Mouse (Mus musculus): Measurements from ENCODE around the gene Phldb2. TPM values are rescaled to one million over a fixed set of nuclear protein-coding genes. Genes with fewer than 3 reads are reported as not detected.

Gene Phldb2
- total RNA-seq, 2 experiments from 2014 or later = 7.4 to 10.0 TPM

GRCm38 (mm10) chr16:45952035-45952434 is 1.4 kb downstream of the Phldb2 start:
- DNase-seq (ENCODE audit: low spot score in 2 of 2) = no peak

GRCm38 (mm10) chr16:45946335-45946734 is 7.1 kb downstream of the Phldb2 start:
- DNase-seq (ENCODE audit: low spot score in 2 of 2) = no peak

- DNase-seq (ENCODE audit: low spot score in 2 of 2) = no peak
These were observed 7.7 kb downstream of the Phldb2 start for GRCm38 (mm10) chr16:45945649-45946048.

- DNase-seq (ENCODE audit: low spot score in 2 of 2) = no peak
These were observed 8.2 kb downstream of the Phldb2 start for GRCm38 (mm10) chr16:45945174-45945631.

- DNase-seq (ENCODE audit: low spot score in 2 of 2) = no peak
These were observed 11.1 kb downstream of the Phldb2 start for GRCm38 (mm10) chr16:45942169-45942891.

GRCm38 (mm10) chr16:45940701-45941100 is 12.7 kb downstream of the Phldb2 start:
- no peak for DNase-seq (ENCODE audit: low spot score in 2 of 2)

GRCm38 (mm10) chr16:45939436-45939835 is 14.0 kb downstream of the Phldb2 start:
- no peak for DNase-seq (ENCODE audit: low spot score in 2 of 2)

- DNase-seq (ENCODE audit: low spot score in 2 of 2) = no peak
These were observed 16.0 kb downstream of the Phldb2 start for GRCm38 (mm10) chr16:45937381-45937780.

- DNase-seq (ENCODE audit: low spot score in 2 of 2) = no peak
These were observed 16.9 kb downstream of the Phldb2 start for GRCm38 (mm10) chr16:45936521-45936920.

- no peak for DNase-seq (ENCODE audit: low spot score in 2 of 2)
These were observed 17.4 kb downstream of the Phldb2 start for GRCm38 (mm10) chr16:45935956-45936483.

GRCm38 (mm10) chr16:45934721-45935407 is 18.5 kb downstream of the Phldb2 start:
- no peak for DNase-seq (ENCODE audit: low spot score in 2 of 2)

GRCm38 (mm10) chr16:45930308-45930707 is 23.1 kb downstream of the Phldb2 start:
- no peak for DNase-seq (ENCODE audit: low spot score in 2 of 2)

- no peak for DNase-seq (ENCODE audit: low spot score in 2 of 2)
These were observed 25.3 kb downstream of the Phldb2 start for GRCm38 (mm10) chr16:45928090-45928489.

GRCm38 (mm10) chr16:45927601-45928000 is 25.8 kb downstream of the Phldb2 start:
- no peak for DNase-seq (ENCODE audit: low spot score in 2 of 2)

- no peak for DNase-seq (ENCODE audit: low spot score in 2 of 2)
These were observed 26.5 kb downstream of the Phldb2 start for GRCm38 (mm10) chr16:45926875-45927274.

- no peak for DNase-seq (ENCODE audit: low spot score in 2 of 2)
These were observed 29.5 kb downstream of the Phldb2 start for GRCm38 (mm10) chr16:45923731-45924424.

GRCm38 (mm10) chr16:45922546-45923229 is 30.7 kb downstream of the Phldb2 start:
- DNase-seq (ENCODE audit: low spot score in 2 of 2) = no peak

GRCm38 (mm10) chr16:45919572-45919971 is 33.8 kb downstream of the Phldb2 start:
- peak; percentile 10 to 36 for DNase-seq (ENCODE audit: low spot score in 2 of 2)

- no peak for DNase-seq (ENCODE audit: low spot score in 2 of 2)
These were observed 49.8 kb downstream of the Phldb2 start for GRCm38 (mm10) chr16:45903595-45903994.

GRCm38 (mm10) chr16:45898459-45898858 is 54.9 kb downstream of the Phldb2 start:
- no peak for DNase-seq (ENCODE audit: low spot score in 2 of 2)

GRCm38 (mm10) chr16:45896587-45896986 is 56.8 kb downstream of the Phldb2 start:
- DNase-seq (ENCODE audit: low spot score in 2 of 2) = no peak
